Mouse (Mus musculus): ENCODE results near the gene H2-Q10. TPM values are rescaled to one million over a fixed set of nuclear protein-coding genes. Genes with fewer than 3 reads are reported as not detected.
"Not testable (repeated sequence)": the region's sequence is repeated elsewhere in the genome, so short reads cannot be mapped to it uniquely, and the experiment has no call there.

Gene H2-Q10
- polyA plus RNA-seq, 1 experiment from 2014 or later: 110 TPM

DNA sequence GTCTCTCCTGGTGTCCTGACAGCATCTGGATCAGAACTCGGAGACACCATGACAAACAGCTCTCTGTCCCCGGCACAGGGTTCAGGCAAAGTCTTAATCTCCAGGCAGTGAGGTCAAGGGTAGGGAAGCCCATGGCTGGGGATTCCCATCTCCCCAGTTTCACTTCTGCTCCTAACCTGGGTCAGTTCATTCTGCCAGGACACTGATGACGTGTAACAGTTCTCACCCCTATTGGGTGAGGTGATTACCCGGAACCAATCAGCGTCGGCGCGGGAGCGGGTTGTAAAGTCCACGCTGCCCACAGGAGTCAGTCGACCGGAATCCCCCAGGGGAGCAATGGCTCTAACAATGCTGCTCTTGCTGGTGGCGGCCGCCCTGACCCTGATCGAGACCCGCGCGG lies 31.0 kb upstream of the H2-Q10 start, which contains the start of gene H2-Q7:
TSS of gene H2-Q7 (plus strand) at position 271 of the 400 bp plus-strand sequence.
- H3K27me3 ChIP-seq (replicated peaks; ENCODE audit: control insufficient read depth, insufficient read depth, low read length); H3K27ac ChIP-seq (ENCODE audit: low read depth, low read length); H3K36me3 ChIP-seq (ENCODE audit: control insufficient read depth, insufficient read depth); H3K4me1 ChIP-seq (replicated peaks; ENCODE audit: control insufficient read depth, insufficient read depth, low read length); H3K9me3 ChIP-seq (ENCODE audit: control insufficient read depth); H3K9ac ChIP-seq (ENCODE audit: low read depth, low read length): not testable (repeated sequence)
- WGBS: 4% methylated on average over 18 of the region's 18 CpGs
- Histone ChIP-seq H3K4me3 (ENCODE audit: low read depth, low read length) (peak within 1 kb of the TSS; percentile 40), H3K4me2 (replicated peaks; ENCODE audit: low read depth) (peak within 1 kb of the TSS; percentile 81)
- peak; percentile 91 for ATAC-seq
- TF ChIP-seq CTCF (IDR thresholded peaks at IDR 0.05; ENCODE audit: low read depth): peak; percentile 25; the same call in 1 of the 2 replicates

GRCm38 (mm10) chr17:35439295-35439747 lies 30.6 kb upstream of the H2-Q10 start:
- ATAC-seq: peak; percentile 32
- not testable (repeated sequence) for H3K4me1 ChIP-seq (replicated peaks; ENCODE audit: control insufficient read depth, insufficient read depth, low read length); H3K9me3 ChIP-seq (ENCODE audit: control insufficient read depth); H3K36me3 ChIP-seq (ENCODE audit: control insufficient read depth, insufficient read depth); H3K27me3 ChIP-seq (replicated peaks; ENCODE audit: control insufficient read depth, insufficient read depth, low read length); H3K9ac ChIP-seq (ENCODE audit: low read depth, low read length); H3K27ac ChIP-seq (ENCODE audit: low read depth, low read length)
- 2% methylated on average over 40 of the region's 48 CpGs for whole genome bisulfite sequencing
- peak overlapping the region; percentile 40 for H3K4me3 ChIP-seq (ENCODE audit: low read depth, low read length)
- peak overlapping the region; percentile 81 for H3K4me2 ChIP-seq (replicated peaks; ENCODE audit: low read depth)

DNA sequence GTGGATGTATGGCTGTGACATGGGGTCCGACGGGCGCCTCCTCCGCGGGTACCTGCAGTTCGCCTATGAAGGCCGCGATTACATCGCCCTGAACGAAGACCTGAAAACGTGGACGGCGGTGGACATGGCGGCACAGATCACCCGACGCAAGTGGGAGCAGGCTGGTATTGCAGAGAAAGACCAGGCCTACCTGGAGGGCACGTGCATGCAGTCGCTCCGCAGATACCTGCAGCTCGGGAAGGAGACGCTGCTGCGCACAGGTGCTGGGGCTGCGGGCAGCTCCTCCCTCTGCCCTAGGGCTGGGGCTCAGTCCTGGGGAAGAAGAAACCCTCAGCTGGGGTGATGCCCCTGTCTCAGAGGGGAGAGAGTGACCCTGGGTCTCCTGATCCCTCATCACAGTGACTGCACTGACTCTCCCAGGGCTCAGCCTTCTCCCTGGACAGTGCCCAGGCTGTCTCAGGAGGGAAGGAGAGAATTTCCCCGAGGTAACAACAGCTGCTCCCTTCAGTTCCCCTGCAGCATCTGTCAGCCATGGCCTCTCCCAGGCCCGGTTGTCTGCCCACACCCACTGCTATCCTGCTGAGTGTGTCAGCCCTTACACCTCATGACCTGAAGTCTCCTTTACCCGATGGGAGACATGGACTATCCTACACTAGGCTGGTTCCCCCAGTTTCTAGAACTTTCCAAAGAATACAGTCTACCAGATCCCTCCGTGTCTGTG lies 29.8 kb upstream of the H2-Q10 start:
- WGBS: 62% methylated on average over 24 of the region's 27 CpGs
- not testable (repeated sequence) for H3K4me2 ChIP-seq (replicated peaks; ENCODE audit: low read depth); H3K9ac ChIP-seq (ENCODE audit: low read depth, low read length); ATAC-seq; H3K4me1 ChIP-seq (replicated peaks; ENCODE audit: control insufficient read depth, insufficient read depth, low read length); H3K4me3 ChIP-seq (ENCODE audit: low read depth, low read length); H3K36me3 ChIP-seq (ENCODE audit: control insufficient read depth, insufficient read depth); H3K9me3 ChIP-seq (ENCODE audit: control insufficient read depth); H3K27me3 ChIP-seq (replicated peaks; ENCODE audit: control insufficient read depth, insufficient read depth, low read length); H3K27ac ChIP-seq (ENCODE audit: low read depth, low read length)

DNA sequence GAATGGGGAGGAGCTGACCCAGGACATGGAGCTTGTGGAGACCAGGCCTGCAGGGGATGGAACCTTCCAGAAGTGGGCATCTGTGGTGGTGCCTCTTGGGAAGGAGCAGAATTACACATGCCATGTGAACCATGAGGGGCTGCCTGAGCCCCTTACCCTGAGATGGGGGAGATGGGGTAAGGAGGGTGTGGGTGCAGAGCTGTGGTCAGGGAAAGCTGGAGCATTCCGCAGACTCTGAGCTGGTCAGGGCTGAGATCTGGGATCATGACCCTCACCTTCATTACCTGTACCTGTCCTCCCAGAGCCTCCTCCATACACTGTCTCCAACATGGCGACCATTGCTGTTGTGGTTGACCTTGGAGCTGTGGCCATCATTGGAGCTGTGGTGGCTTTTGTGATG lies 27.5 kb upstream of the H2-Q10 start:
- 89% methylated on average over 2 of the region's 2 CpGs for WGBS
- ATAC-seq; H3K9me3 ChIP-seq (ENCODE audit: control insufficient read depth): not testable (repeated sequence)

GRCm38 (mm10) chr17:35444510-35444909 lies 25.4 kb upstream of the H2-Q10 start:
- not testable (repeated sequence) for H3K9ac ChIP-seq (ENCODE audit: low read depth, low read length); H3K4me1 ChIP-seq (replicated peaks; ENCODE audit: control insufficient read depth, insufficient read depth, low read length); H3K4me3 ChIP-seq (ENCODE audit: low read depth, low read length); H3K4me2 ChIP-seq (replicated peaks; ENCODE audit: low read depth); ATAC-seq; H3K27ac ChIP-seq (ENCODE audit: low read depth, low read length); H3K36me3 ChIP-seq (ENCODE audit: control insufficient read depth, insufficient read depth); H3K27me3 ChIP-seq (replicated peaks; ENCODE audit: control insufficient read depth, insufficient read depth, low read length); H3K9me3 ChIP-seq (ENCODE audit: control insufficient read depth)
- 88% methylated on average over 2 of the region's 2 CpGs for WGBS

More for the DNA sequence above, 27.5 kb upstream of the H2-Q10 start:
- H3K36me3 ChIP-seq (ENCODE audit: control insufficient read depth, insufficient read depth); H3K4me2 ChIP-seq (replicated peaks; ENCODE audit: low read depth); H3K9ac ChIP-seq (ENCODE audit: low read depth, low read length); H3K4me3 ChIP-seq (ENCODE audit: low read depth, low read length); H3K4me1 ChIP-seq (replicated peaks; ENCODE audit: control insufficient read depth, insufficient read depth, low read length); H3K27ac ChIP-seq (ENCODE audit: low read depth, low read length); H3K27me3 ChIP-seq (replicated peaks; ENCODE audit: control insufficient read depth, insufficient read depth, low read length): not testable (repeated sequence)

- H3K27ac ChIP-seq (ENCODE audit: low read depth, low read length); H3K9me3 ChIP-seq (ENCODE audit: control insufficient read depth); H3K36me3 ChIP-seq (ENCODE audit: control insufficient read depth, insufficient read depth); ATAC-seq; H3K4me2 ChIP-seq (replicated peaks; ENCODE audit: low read depth); H3K9ac ChIP-seq (ENCODE audit: low read depth, low read length); H3K27me3 ChIP-seq (replicated peaks; ENCODE audit: control insufficient read depth, insufficient read depth, low read length); H3K4me1 ChIP-seq (replicated peaks; ENCODE audit: control insufficient read depth, insufficient read depth, low read length); H3K4me3 ChIP-seq (ENCODE audit: low read depth, low read length): not testable (repeated sequence)
- no CpG with 5 or more reads among the region's 1 CpGs for WGBS
Measured at GRCm38 (mm10) chr17:35458247-35458646, 11.6 kb upstream of the H2-Q10 start.

DNA sequence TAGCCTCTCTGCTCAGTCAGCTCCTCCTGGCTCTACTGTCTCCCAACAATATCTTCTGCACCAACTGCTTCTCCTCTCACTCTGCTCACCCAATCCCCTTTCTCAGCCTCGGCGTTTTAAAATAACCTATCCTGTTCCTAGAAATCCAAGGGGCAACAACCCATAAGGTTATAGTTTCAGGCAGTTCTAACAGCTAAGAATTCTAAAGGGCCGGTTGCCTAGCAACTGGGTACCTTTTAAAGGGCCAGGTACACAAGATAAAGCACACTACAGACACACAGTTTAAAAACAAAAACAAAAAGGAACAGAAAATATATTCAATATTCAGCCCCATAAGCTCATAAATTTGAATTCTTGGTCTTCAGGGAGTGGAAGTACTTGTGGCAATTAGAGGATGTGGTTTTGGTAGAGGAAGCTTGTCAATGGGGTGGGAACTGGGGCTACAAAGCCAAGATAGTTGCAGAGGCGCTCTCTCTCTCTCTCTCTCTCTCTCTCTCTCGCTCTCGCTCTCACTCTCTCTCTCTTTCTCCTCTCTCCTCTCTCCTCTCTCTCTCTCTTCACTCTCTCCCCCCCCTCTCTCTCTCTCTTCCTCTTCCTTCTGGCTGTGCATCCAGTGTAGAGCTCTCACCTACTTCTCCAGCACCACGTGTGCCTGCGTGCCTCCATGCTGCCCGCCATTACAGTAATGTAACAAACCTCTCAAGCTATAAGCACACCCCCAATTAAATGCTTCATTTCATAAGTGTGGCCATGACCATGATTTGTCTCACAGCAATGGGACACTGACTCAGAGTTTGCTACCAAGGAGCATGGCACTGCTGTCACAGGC lies 9.2 kb upstream of the H2-Q10 start:
- H3K9ac ChIP-seq (ENCODE audit: low read depth, low read length); H3K27me3 ChIP-seq (replicated peaks; ENCODE audit: control insufficient read depth, insufficient read depth, low read length); H3K4me2 ChIP-seq (replicated peaks; ENCODE audit: low read depth); H3K4me1 ChIP-seq (replicated peaks; ENCODE audit: control insufficient read depth, insufficient read depth, low read length); H3K36me3 ChIP-seq (ENCODE audit: control insufficient read depth, insufficient read depth); H3K4me3 ChIP-seq (ENCODE audit: low read depth, low read length); H3K27ac ChIP-seq (ENCODE audit: low read depth, low read length); ATAC-seq; H3K9me3 ChIP-seq (ENCODE audit: control insufficient read depth): not testable (repeated sequence)
- WGBS: 84% methylated on average over 3 of the region's 9 CpGs

Data from intestine, postnatal 0 days (tissue).